Mouse (Mus musculus) heart, embryonic 10.5 days (tissue): ENCODE measurements around the gene Dnmt1. TPM values are rescaled to one million over a fixed set of nuclear protein-coding genes. Genes with fewer than 3 reads are reported as not detected.
A peak's percentile ranks its signal among the peaks of the same experiment; 100 is the strongest.
"Not testable (repeated sequence)": the region's sequence is repeated elsewhere in the genome, so short reads cannot be mapped to it uniquely, and the experiment has no call there.

Source experiments
- DNase-seq: peaks from one replicate; pipeline ENCODE4 v3.0.0-alpha.2; 2017; ENCODE audit warnings: low spot score
- H3K27ac ChIP-seq: fragments of 300-500 bp; sonication (generic); 2 replicates; pipeline ENCODE4 v1.5.1; 2016; ENCODE audit warnings: mild to moderate bottlenecking
- H3K27me3 ChIP-seq: fragments of 300-500 bp; sonication (generic); 2 replicates; pipeline ENCODE4 v1.6.1; 2016; ENCODE audit warnings: mild to moderate bottlenecking; ENCODE audit not compliant: poor library complexity, insufficient read depth, severe bottlenecking
- H3K36me3 ChIP-seq: fragments of 300-500 bp; sonication (generic); 2 replicates; pipeline ENCODE4 v1.6.1; 2016; ENCODE audit warnings: mild to moderate bottlenecking, moderate library complexity
- H3K4me1 ChIP-seq: fragments of 300-500 bp; sonication (generic); 2 replicates; pipeline ENCODE4 v1.6.1; 2016; ENCODE audit warnings: mild to moderate bottlenecking
- H3K4me3 ChIP-seq: fragments of 300-500 bp; sonication (generic); 2 replicates; pipeline ENCODE4 v1.5.1; 2016; ENCODE audit warnings: mild to moderate bottlenecking, moderate library complexity
- H3K9me3 ChIP-seq: fragments of 300-500 bp; sonication (generic); 2 replicates; pipeline ENCODE4 v1.6.1; 2016; ENCODE audit warnings: mild to moderate bottlenecking, moderate library complexity
- WGBS: fragments of 180-500 bp; shearing (Covaris S2); methylation state at CpG from one replicate; pipeline ENCODE4 v1.1.7; 2016; 5-methylcytosine and 5-hydroxymethylcytosine counted together
- polyA plus RNA-seq: library from polyadenylated mRNA; unstranded; fragments of >200 nt; fragmentation: Nextera tagmentation; extraction: Ambion mirVana; gene quantifications from 2 replicates; pipeline ENCODE4 v1.2.1, GENCODE M21; 2016

Gene Dnmt1
- polyA plus RNA-seq: 105 and 110 TPM in 2 replicates

DNA sequence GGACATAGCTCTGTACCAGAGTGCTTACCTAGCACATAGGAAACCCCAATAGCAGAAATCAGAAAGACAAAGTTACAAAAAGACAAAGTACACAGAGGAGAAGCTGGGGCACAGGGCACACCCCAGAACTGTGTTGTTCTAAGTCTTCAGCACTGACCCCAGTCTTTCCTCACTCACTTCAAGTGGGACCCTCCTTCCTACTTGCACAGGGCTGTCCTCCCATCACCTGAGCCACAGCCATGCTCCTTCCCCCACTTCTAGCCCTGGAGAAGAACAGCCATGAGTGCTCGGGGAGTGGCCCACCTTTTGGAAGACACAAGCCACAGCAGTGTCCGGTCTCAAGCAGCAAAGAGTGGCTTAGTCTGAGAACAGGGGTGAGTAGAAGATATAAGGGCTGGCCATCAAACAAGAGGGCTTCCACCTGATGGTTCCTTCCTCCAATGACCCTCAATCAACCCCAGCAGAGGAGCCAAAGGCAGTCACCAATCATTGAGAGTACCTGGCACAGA is at the start of gene Dnmt1:
TSS of gene Dnmt1 (minus strand) at position 459 of the 509 bp plus-strand sequence.
- H3K27me3 ChIP-seq: no peaks in the 10 kb centered on the region
- WGBS: 81% methylated on average over 2 of the region's 2 CpGs
- H3K9me3 ChIP-seq: no peaks in the 10 kb centered on the region
- no peak for DNase-seq
- no peak within 1 kb of the TSS for H3K4me3 ChIP-seq
- no peak within 1 kb of the TSS for H3K27ac ChIP-seq
- 0 out of 2 replicates have a peak, but pooled peaks cover 2% of the 10 kb centered on the region for H3K36me3 ChIP-seq
- H3K4me1 ChIP-seq: no peaks in the 10 kb centered on the region

DNA sequence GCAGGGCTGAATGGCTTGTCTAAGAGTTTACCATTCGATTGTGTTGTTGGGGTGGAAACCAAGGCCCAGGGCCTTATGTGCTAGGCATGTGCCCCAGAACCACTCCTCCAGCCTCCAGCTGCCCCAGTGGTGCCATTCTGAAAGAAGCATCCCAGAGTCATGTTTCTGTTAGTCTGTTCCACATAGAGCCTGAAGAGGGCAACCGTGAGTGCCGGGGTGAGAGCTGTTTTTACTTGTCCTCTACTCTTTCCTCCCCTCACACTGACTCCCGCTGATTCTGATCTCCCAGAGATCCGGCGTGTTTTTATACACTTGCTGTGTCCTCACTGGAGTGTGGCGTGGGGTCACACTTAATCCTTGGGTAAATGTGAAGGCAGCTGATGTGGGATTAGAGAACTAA is 48.3 kb upstream of the Dnmt1 start:
- Histone ChIP-seq H3K36me3 (peaks cover 49% of the 10 kb centered on the region), H3K27me3 (peaks cover 6% of the 10 kb centered on the region; the same call in 1 of the 2 replicates), H3K4me1 (peaks cover 8% of the 10 kb centered on the region), H3K4me3 (no peak overlapping the region), H3K27ac (no peak overlapping the region), H3K9me3 (no peaks in the 10 kb centered on the region)
- 81% methylated on average over 7 of the region's 7 CpGs for WGBS
- no peak for DNase-seq

DNA sequence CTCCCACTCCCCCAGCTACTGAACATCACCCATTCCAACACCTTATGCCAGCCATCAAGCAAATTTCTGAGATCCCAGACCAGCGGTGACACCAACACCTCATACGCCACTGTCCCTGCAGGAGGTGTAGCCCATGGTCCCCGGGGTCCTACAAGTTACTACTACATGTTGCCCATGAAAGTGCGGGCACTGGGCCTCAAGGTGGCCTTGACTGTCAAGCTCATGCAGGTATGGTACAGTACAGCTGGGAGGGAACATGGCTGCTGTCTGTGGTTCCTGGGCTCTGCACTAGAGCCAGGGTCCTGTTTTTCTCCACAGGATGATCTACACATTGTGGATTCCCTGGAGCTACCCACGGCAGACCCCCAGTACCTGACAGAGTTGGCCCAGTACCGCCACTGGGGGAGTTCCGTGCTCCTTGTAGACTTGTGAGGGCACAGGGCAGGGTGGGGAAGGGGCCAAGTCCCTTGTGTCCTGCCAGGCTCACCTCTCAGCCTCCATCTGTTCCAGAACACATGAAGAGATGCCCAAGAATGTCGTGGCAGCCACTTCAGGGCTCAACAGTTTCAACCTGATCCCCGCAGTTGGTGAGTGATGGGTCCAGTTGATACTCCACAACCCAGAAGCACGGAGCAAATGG is 47.7 kb upstream of the Dnmt1 start:
- no peak overlapping the region for H3K27ac ChIP-seq
- no peak for DNase-seq
- peaks cover 6% of the 10 kb centered on the region; the same call in 1 of the 2 replicates for H3K27me3 ChIP-seq
- peaks cover 49% of the 10 kb centered on the region for H3K36me3 ChIP-seq
- H3K4me1 ChIP-seq: peaks cover 8% of the 10 kb centered on the region
- no peaks in the 10 kb centered on the region for H3K9me3 ChIP-seq
- no peak overlapping the region for H3K4me3 ChIP-seq
- 91% methylated on average over 10 of the region's 10 CpGs for WGBS

DNA sequence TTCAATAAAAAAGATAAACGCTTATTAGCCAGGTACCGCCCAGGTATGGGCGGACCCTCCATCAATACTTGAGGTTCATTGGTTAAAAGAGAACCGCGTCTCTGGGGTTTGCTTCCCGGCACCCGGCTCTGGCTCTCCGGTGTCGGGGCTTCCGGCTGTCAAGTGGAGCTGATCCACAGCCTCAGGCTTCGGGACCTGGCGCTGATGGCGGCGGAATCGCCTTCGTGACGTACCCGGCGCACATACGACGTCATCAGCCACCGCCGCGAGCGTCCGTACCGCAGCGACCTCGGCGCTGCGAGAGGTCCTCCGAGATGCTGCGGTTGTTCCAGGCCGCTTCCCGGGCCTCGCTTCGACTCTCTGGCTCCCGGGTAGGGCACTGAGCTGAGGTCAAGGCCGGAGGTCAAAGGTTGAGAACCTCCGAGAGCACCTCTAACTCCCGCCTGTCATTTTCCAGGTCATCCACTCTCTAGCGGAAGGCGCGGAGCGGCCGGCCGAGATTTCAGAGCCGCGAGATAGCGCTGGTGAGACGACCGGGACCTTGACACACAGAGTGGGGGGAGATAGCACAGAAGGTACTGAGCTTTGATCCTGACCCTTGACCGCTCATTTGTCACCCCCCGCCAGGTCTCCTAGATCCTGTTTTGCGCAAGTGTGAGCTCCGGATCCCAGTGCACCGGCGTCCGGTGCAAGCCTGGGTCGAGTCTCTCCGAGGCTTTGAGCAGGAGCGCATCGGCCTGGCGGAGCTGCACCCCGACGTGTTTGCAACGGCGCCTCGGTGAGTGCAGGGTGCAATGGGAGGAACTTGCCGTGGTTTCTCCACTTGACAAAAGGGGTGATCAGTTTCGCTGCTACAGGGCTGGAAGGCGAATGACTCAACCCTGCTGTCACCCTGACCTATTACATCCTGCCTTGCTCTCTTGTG is 43.2 kb upstream of the Dnmt1 start, which contains the start of gene Mrpl4:
TSS of gene Mrpl4 (plus strand) at position 112 of the 925 bp plus-strand sequence.
- H3K9me3 ChIP-seq: no peaks in the 10 kb centered on the region
- peak within 1 kb of the TSS; percentile 88 for H3K4me3 ChIP-seq
- H3K36me3 ChIP-seq: peaks cover 33% of the 10 kb centered on the region
- peak within 1 kb of the TSS; percentile 93 for H3K27ac ChIP-seq
- under 1% methylated on average over 72 of the region's 72 CpGs for WGBS
- H3K4me1 ChIP-seq: peaks cover 5% of the 10 kb centered on the region
- peak; percentile 95 for DNase-seq
- no peaks in the 10 kb centered on the region for H3K27me3 ChIP-seq

DNA sequence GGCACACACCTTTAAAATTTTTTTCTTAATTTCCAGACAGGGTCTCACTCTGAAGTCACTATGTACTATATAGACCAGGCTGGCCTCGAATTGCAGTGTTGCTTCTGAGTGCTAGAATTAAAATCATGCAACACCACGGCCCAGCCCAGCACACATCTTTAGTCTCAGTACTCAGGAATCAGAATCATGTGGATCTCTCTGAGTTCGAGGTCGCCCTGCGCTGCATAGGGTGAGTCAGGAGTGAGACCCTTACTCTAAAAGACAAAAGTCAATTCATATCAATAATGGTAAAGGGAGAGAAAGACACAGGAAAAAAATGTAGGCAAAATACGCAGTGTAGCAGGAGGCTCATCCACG is 42.6 kb upstream of the Dnmt1 start:
- no peaks in the 10 kb centered on the region for H3K9me3 ChIP-seq
- peaks cover 26% of the 10 kb centered on the region for H3K36me3 ChIP-seq
- H3K27ac ChIP-seq: peak overlapping the region; percentile 93
- peaks cover 5% of the 10 kb centered on the region for H3K4me1 ChIP-seq
- no peak for DNase-seq
- no peaks in the 10 kb centered on the region for H3K27me3 ChIP-seq
- H3K4me3 ChIP-seq: peak overlapping the region; percentile 88
- WGBS: 17% methylated on average over 7 of the region's 7 CpGs

DNA sequence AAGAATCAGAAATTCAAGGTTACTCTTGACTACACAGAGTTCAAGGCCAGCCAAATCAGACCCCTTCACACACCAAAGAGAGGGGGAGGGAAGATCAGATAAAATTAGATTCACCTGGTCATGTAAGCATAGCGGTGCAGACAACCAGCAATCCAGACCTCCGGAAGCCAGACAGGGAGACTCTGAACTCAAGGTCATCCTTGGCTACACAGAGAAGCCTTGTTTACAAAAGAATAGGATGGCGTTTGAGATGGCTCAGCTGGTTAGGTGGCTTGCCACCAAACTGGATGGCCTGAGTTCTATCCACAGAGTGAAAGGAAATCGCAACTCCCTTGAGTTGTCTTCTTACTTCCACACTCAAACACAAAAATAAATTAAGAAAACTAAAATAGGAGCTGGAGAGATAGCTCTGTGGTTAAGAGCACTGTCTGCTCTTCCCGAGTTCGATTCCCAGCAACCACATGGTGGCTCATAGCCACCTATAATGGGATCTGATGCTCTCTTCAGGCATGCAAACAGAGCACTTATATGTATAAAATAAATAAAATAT is 42.0 kb upstream of the Dnmt1 start:
- H3K4me3 ChIP-seq: no peak overlapping the region

DNA sequence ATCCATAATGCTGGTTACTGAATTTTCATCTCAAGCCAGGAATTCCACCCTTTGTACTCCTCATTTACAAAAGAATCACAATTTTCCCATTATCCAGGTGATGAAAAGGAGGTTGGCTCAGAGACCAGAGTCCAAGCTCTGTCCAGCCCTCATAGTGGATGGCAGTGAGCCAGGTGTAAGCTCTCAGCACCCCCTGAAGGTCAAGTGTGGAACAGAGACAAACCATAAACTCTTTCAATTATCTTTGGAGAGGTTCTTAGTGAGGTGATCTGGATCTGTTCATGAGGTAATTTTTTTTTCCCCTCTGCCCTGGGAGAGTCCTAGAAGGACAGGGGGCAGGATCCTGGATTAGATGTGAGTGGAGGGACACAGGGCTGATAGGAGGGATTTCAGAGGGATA is 41.1 kb upstream of the Dnmt1 start:
- H3K4me3 ChIP-seq: no peak overlapping the region
- H3K27ac ChIP-seq: no peak overlapping the region
- peaks cover 5% of the 10 kb centered on the region for H3K4me1 ChIP-seq
- no peaks in the 10 kb centered on the region for H3K27me3 ChIP-seq
- H3K36me3 ChIP-seq: peaks cover 13% of the 10 kb centered on the region
- H3K9me3 ChIP-seq: no peaks in the 10 kb centered on the region
- no peak for DNase-seq

More for the DNA sequence above, 42.0 kb upstream of the Dnmt1 start:
- no peaks in the 10 kb centered on the region for H3K27me3 ChIP-seq
- H3K36me3 ChIP-seq: peaks cover 21% of the 10 kb centered on the region
- WGBS: 65% methylated on average over 6 of the region's 6 CpGs
- peaks cover 5% of the 10 kb centered on the region for H3K4me1 ChIP-seq
- no peaks in the 10 kb centered on the region for H3K9me3 ChIP-seq
- no peak for DNase-seq
- H3K27ac ChIP-seq: no peak overlapping the region

DNA sequence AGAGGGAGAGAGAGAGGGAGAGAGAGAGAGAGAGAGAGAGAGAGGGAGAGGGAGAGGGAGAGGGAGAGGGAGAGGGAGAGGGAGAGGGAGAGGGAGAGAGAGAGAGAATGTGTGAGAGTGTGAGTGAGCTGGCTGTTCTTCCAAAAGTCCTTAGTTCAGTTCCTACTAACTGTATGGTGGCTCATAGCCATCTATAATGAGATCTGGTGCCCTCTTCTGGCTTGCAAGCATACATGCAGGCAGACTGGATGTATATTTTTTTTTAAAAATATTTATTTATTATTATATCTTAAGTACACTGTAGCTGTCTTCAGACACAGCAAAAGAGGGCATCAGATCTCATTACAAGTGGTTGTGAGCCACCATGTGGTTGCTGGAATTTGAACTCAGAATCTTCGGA is 38.6 kb upstream of the Dnmt1 start:
- not testable (repeated sequence) for H3K4me1 ChIP-seq, H3K4me3 ChIP-seq, H3K9me3 ChIP-seq, H3K27ac ChIP-seq, H3K27me3 ChIP-seq, H3K36me3 ChIP-seq, DNase-seq
- WGBS: 70% methylated on average over 1 of the region's 1 CpGs

DNA sequence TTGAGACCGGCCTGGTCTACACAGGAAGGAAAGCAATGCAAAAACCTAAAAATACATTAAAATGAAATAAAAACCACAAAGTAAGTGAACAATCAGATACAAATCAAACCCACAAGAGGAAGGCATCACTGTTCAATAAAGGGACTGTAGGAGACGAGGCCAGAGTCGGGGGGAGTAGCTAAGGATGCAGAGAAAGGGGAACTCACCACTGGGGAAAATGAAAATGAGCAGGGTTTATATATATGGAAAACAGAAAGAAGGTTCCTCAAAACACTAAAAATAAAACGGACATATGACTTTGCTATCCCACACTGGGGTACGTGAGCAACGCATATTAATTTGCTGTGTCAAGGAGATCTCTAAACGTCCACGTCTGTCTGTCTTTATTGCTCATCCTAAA is 37.4 kb upstream of the Dnmt1 start:
- no peaks in the 10 kb centered on the region for H3K9me3 ChIP-seq
- H3K27me3 ChIP-seq: no peaks in the 10 kb centered on the region
- H3K36me3 ChIP-seq: no peaks in the 10 kb centered on the region
- no peak for DNase-seq
- WGBS: 87% methylated on average over 8 of the region's 8 CpGs
- H3K27ac ChIP-seq: no peak overlapping the region
- no peak overlapping the region for H3K4me3 ChIP-seq
- H3K4me1 ChIP-seq: 0 out of 2 replicates have a peak, but pooled peaks cover 6% of the 10 kb centered on the region

DNA sequence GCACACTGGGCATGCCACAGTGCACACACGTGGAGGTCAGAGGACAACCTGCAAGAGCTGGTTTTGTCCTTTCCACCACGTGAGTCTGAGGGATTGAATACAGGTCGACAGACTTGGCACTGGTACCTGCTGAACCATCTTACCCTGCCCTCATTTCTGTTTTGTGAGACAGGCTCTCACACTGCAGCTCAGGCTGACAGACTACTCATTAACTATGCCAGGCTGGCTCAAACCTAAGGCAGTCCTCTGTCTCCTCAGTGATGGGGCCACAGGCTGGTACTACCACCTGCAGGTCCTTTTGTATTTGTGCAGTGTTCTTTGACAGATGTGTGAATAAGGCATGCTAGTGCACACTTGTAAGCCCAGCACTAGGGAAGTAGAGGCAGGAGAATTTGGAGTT is 35.4 kb upstream of the Dnmt1 start:
- Histone ChIP-seq H3K9me3 (no peaks in the 10 kb centered on the region), H3K4me3 (no peak overlapping the region), H3K36me3 (no peaks in the 10 kb centered on the region), H3K4me1 (peaks cover 12% of the 10 kb centered on the region), H3K27ac (no peak overlapping the region), H3K27me3 (no peaks in the 10 kb centered on the region)
- WGBS: 74% methylated on average over 3 of the region's 3 CpGs
- DNase-seq: no peak

DNA sequence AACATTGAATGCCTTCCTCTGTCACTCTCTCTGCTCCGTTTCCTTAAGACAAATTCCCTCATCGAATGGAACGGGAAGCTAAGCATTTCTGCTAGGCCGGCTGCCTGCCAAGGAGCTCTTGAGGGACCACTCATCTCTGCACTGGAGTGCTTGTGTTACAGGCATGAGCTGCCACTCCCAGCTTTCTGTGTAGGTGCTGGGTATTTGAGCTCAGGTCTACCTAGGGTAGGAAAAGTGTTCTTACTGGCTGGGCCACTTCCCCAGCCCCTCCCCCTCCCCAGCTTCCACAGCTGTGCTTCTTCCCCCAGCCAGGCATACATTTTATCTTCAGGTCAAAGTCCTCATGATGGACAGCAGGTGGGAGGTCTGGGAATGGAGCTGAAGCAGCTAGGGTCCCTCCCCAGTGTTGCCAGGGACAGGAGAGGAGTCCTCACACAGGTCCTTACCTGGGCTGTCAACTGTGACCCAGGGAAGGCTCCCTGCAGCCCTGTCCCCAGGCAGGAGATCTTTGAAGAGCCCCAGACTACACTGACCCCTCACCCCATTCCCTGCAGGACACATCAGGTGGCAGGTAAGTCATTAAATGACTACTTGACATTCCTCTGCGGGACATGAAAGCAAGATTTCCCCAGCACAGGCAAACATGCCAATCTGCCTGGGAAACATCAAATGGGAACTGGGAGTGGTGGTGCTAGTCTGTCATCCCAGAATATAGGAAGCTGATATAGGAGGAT is 33.6 kb upstream of the Dnmt1 start:
- Histone ChIP-seq H3K27me3 (peaks cover 10% of the 10 kb centered on the region; the same call in 1 of the 2 replicates), H3K27ac (no peak overlapping the region), H3K4me3 (no peak overlapping the region), H3K36me3 (no peaks in the 10 kb centered on the region), H3K4me1 (peaks cover 12% of the 10 kb centered on the region), H3K9me3 (no peaks in the 10 kb centered on the region)
- no peak for DNase-seq
- WGBS: 43% methylated on average over 5 of the region's 5 CpGs

DNA sequence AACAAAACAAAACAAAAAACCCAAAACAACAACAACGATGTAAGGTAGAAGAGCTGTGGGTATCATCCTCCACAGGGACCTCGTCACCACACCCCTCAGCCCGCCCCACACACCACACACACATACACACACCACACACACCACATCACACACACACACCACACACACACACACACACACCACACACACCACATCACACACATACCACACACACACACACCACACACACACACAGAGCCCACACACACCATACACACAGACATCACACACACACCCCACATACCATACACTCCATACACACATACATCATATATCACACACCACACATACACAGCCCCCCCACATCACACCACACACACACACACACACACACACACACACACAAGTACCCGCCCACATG is 31.9 kb upstream of the Dnmt1 start:
- no peak overlapping the region for H3K27ac ChIP-seq
- no peak overlapping the region for H3K4me3 ChIP-seq
- 93% methylated on average over 4 of the region's 4 CpGs for WGBS
- DNase-seq: no peak
- H3K9me3 ChIP-seq: no peaks in the 10 kb centered on the region
- H3K27me3 ChIP-seq: peaks cover 23% of the 10 kb centered on the region
- H3K36me3 ChIP-seq: no peaks in the 10 kb centered on the region
- peaks cover 16% of the 10 kb centered on the region for H3K4me1 ChIP-seq
